Mouse (Mus musculus) left cerebral cortex, postnatal 10 days (tissue): ENCODE results near the gene Cyp2c50. TPM values are rescaled to one million over a fixed set of nuclear protein-coding genes. Genes with fewer than 3 reads are reported as not detected.
"Not testable (repeated sequence)": the region's sequence is repeated elsewhere in the genome, so short reads cannot be mapped to it uniquely, and the experiment has no call there.

Experiments used
- DNase-seq, 2 experiments: peaks; one replicate each; pipeline ENCODE4 v3.0.0; 2021 to 2022; ENCODE audit warnings: low spot score in 2 of 2, mixed read lengths in 1 of 2; ENCODE audit errors: extremely low spot score in 1 of 2
- intact Hi-C: fragments of 180-260 bp; cut with DNase I; formaldehyde crosslinking; loops from one replicate; pipeline ENCODE4 v1.15.1; 2025
- total RNA-seq, 2 experiments: library from RNA; stranded (reverse); gene quantifications; 2 replicates each; pipeline ENCODE4 v1.2.3; 2021

Cyp2c50 gene
- total RNA-seq: not detected

GRCm38 (mm10) chr19:40089421-40089820 lies at the start of gene Cyp2c50:
Gene Cyp2c50, plus strand, starts transcription at chr19:40089688.
- intact Hi-C loops, DNase-seq: not testable (repeated sequence)

GRCm38 (mm10) chr19:40073701-40074100 lies 15.8 kb upstream of the Cyp2c50 start, which contains the start of gene Cyp2c54:
Gene Cyp2c54, minus strand, starts transcription at chr19:40073827.
- intact Hi-C loops: no loop called here
- no peak for DNase-seq

GRCm38 (mm10) chr19:40088381-40088780 lies 1.1 kb upstream of the Cyp2c50 start:
- no peak for DNase-seq
- intact Hi-C loops: no loop called here

GRCm38 (mm10) chr19:40091111-40091510 lies 1.6 kb downstream of the Cyp2c50 start:
- intact Hi-C loops: no loop called here

GRCm38 (mm10) chr19:40119624-40120023 lies 30.1 kb downstream of the Cyp2c50 start:
- intact Hi-C loops, DNase-seq: not testable (repeated sequence)

More at GRCm38 (mm10) chr19:40091111-40091510, 1.6 kb downstream of the Cyp2c50 start:
- no peak for DNase-seq

GRCm38 (mm10) chr19:40125165-40125564 lies 35.7 kb downstream of the Cyp2c50 start:
- intact Hi-C loops, DNase-seq: not testable (repeated sequence)

- not testable (repeated sequence) for DNase-seq
Observed at GRCm38 (mm10) chr19:40126996-40127395, 37.5 kb downstream of the Cyp2c50 start.

More at GRCm38 (mm10) chr19:40126996-40127395, 37.5 kb downstream of the Cyp2c50 start:
- intact Hi-C loops: not testable (repeated sequence)

Other genes with a start within 250 kb of the Cyp2c50 start
- gene Cyp2c69, start 202.9 kb upstream of the Cyp2c50 start, total RNA-seq: not detected
- gene Cyp2c37, start 97.3 kb upstream of the Cyp2c50 start, total RNA-seq: not detected
- not detected for gene Cyp2c54, start 15.9 kb upstream of the Cyp2c50 start, total RNA-seq
- gene Cyp2c70, start 97.6 kb downstream of the Cyp2c50 start, total RNA-seq: 1 to 10 TPM; 3.7 to 4.3 TPM
- 1 to 10 TPM; 6.8 to 8.0 TPM for gene Pdlim1, start 182.2 kb downstream of the Cyp2c50 start, total RNA-seq